Mouse (Mus musculus) megakaryocyte, embryonic 14.5 days (primary cell): ENCODE results near the gene Wnt7b.

Experiments used
- FLI1 ChIP-seq: IDR thresholded peaks from 2 replicates; pipeline ENCODE4 v1.6.1; 2012; ENCODE audit warnings: low read length, inconsistent platforms, mixed read lengths
- GATA1 ChIP-seq: IDR thresholded peaks from 3 replicates; pipeline ENCODE4 v1.6.1; 2012; ENCODE audit warnings: mixed read lengths, low read length, inconsistent platforms, borderline replicate concordance

DNA sequence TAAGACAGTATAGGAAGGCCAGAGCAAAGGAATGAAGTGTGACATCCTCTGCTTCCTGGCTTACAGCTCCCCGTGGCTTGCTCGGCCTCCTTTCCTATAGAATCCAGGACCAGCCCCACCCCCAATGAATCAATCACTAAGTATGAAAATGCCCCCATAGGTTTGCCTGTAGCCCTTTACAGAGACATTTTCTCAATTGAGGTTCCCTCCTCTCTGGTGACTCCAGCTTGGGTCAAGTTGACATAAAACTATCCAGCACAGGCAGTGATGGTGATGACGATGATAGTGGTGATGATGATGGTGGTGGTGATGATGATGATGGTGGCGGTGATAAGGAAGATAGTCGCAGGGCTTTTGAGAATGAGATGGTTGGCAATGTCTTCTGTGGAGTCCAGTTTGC is 16.2 kb upstream of the Wnt7b start:
- TF ChIP-seq FLI1 (no peak), GATA1 (no peak)
